Mouse (Mus musculus): Measurements from ENCODE around the gene Nras. TPM values are rescaled to one million over a fixed set of nuclear protein-coding genes. Genes with fewer than 3 reads are reported as not detected.

The Nras gene
- polyA plus RNA-seq (2014; fragmentation: Nextera tagmentation; extraction: Ambion mirVana), result 105 and 115 TPM in 2 replicates

- WGBS, result 3% methylated on average over 46 of the region's 46 CpGs
- Histone ChIP-seq H3K9ac (ENCODE audit: low read length) (peak within 1 kb of the TSS; percentile 93), H3K36me3 (ENCODE audit: control insufficient read depth, insufficient read depth, low read length) (peaks cover 17% of the 10 kb centered on the region), H3K9me3 (ENCODE audit: control insufficient read depth, low read length) (no peaks in the 10 kb centered on the region), H3K27ac (replicated peaks; ENCODE audit: low read depth, low read length) (peak within 1 kb of the TSS; percentile 93), H3K4me1 (ENCODE audit: control insufficient read depth, insufficient read depth, low read length) (no peaks in the 10 kb centered on the region), H3K27me3 (ENCODE audit: control insufficient read depth, insufficient read depth, low read length) (no peaks in the 10 kb centered on the region), H3K4me2 (ENCODE audit: low read depth, severe bottlenecking) (peak within 1 kb of the TSS; percentile 83), H3K4me3 (ENCODE audit: low read depth, low read length) (peak within 1 kb of the TSS; percentile 69)
- ATAC-seq (ENCODE audit: insufficient number of reproducible peaks, low FRiP score, low TSS enrichment, low read depth) (peak; percentile 98), DNase-seq (ENCODE audit: low spot score) (peak; percentile 98)
Measured at GRCm38 (mm10) chr3:103058207-103059157, at the start of gene Nras. Gene Nras (plus strand): TSS chr3:103058285.

- no peak overlapping the region for H3K4me2 ChIP-seq (ENCODE audit: low read depth, severe bottlenecking)
- H3K9me3 ChIP-seq (ENCODE audit: control insufficient read depth, low read length), result no peaks in the 10 kb centered on the region
- no peaks in the 10 kb centered on the region for H3K4me1 ChIP-seq (ENCODE audit: control insufficient read depth, insufficient read depth, low read length)
- DNase-seq (ENCODE audit: low spot score) (no peak), ATAC-seq (ENCODE audit: insufficient number of reproducible peaks, low FRiP score, low TSS enrichment, low read depth) (no peak)
- no peaks in the 10 kb centered on the region for H3K27me3 ChIP-seq (ENCODE audit: control insufficient read depth, insufficient read depth, low read length)
- H3K9ac ChIP-seq (ENCODE audit: low read length), result no peak overlapping the region
- WGBS, result 77% methylated on average over 2 of the region's 2 CpGs
- no peak overlapping the region for H3K27ac ChIP-seq (replicated peaks; ENCODE audit: low read depth, low read length)
- H3K4me3 ChIP-seq (ENCODE audit: low read depth, low read length), result no peak overlapping the region
- no peaks in the 10 kb centered on the region for H3K36me3 ChIP-seq (ENCODE audit: control insufficient read depth, insufficient read depth, low read length)
Measured at GRCm38 (mm10) chr3:103017350-103017749, 40.7 kb upstream of the Nras start.

GRCm38 (mm10) chr3:103019462-103019861 lies 38.6 kb upstream of the Nras start:
- H3K27ac ChIP-seq (replicated peaks; ENCODE audit: low read depth, low read length), result no peak overlapping the region
- no peak overlapping the region for H3K9ac ChIP-seq (ENCODE audit: low read length)
- no peak for DNase-seq (ENCODE audit: low spot score)
- no peaks in the 10 kb centered on the region for H3K4me1 ChIP-seq (ENCODE audit: control insufficient read depth, insufficient read depth, low read length)
- H3K4me3 ChIP-seq (ENCODE audit: low read depth, low read length), result no peak overlapping the region
- H3K4me2 ChIP-seq (ENCODE audit: low read depth, severe bottlenecking), result no peak overlapping the region; the same call in 1 of the 2 replicates
- WGBS, result 96% methylated on average over 2 of the region's 2 CpGs
- ATAC-seq (ENCODE audit: insufficient number of reproducible peaks, low FRiP score, low TSS enrichment, low read depth), result no peak
- H3K27me3 ChIP-seq (ENCODE audit: control insufficient read depth, insufficient read depth, low read length), result no peaks in the 10 kb centered on the region
- no peaks in the 10 kb centered on the region for H3K36me3 ChIP-seq (ENCODE audit: control insufficient read depth, insufficient read depth, low read length)
- H3K9me3 ChIP-seq (ENCODE audit: control insufficient read depth, low read length), result no peaks in the 10 kb centered on the region

- peak within 1 kb of the TSS; percentile 93 for H3K27ac ChIP-seq (replicated peaks; ENCODE audit: low read depth, low read length)
- no peaks in the 10 kb centered on the region for H3K36me3 ChIP-seq (ENCODE audit: control insufficient read depth, insufficient read depth, low read length)
- 0% methylated on average over 55 of the region's 55 CpGs for WGBS
- H3K4me2 ChIP-seq (ENCODE audit: low read depth, severe bottlenecking), result peak within 1 kb of the TSS; percentile 73
- peak within 1 kb of the TSS; percentile 92 for H3K4me3 ChIP-seq (ENCODE audit: low read depth, low read length)
- peak within 1 kb of the TSS; percentile 99 for H3K9ac ChIP-seq (ENCODE audit: low read length)
- ATAC-seq (ENCODE audit: insufficient number of reproducible peaks, low FRiP score, low TSS enrichment, low read depth), result peak; percentile 95
- H3K9me3 ChIP-seq (ENCODE audit: control insufficient read depth, low read length), result no peaks in the 10 kb centered on the region
- H3K27me3 ChIP-seq (ENCODE audit: control insufficient read depth, insufficient read depth, low read length), result no peaks in the 10 kb centered on the region
- DNase-seq (ENCODE audit: low spot score), result peak; percentile 98
- no peaks in the 10 kb centered on the region for H3K4me1 ChIP-seq (ENCODE audit: control insufficient read depth, insufficient read depth, low read length)
Measured at GRCm38 (mm10) chr3:103020249-103020942, 37.7 kb upstream of the Nras start, which contains the start of gene Csde1. Gene Csde1 (plus strand): TSS chr3:103020426.

- Histone ChIP-seq H3K4me1 (ENCODE audit: control insufficient read depth, insufficient read depth, low read length) (no peaks in the 10 kb centered on the region), H3K4me3 (ENCODE audit: low read depth, low read length) (peak overlapping the region; percentile 92), H3K27me3 (ENCODE audit: control insufficient read depth, insufficient read depth, low read length) (no peaks in the 10 kb centered on the region), H3K36me3 (ENCODE audit: control insufficient read depth, insufficient read depth, low read length) (no peaks in the 10 kb centered on the region), H3K9ac (ENCODE audit: low read length) (peak overlapping the region; percentile 99), H3K9me3 (ENCODE audit: control insufficient read depth, low read length) (no peaks in the 10 kb centered on the region), H3K27ac (replicated peaks; ENCODE audit: low read depth, low read length) (peak overlapping the region; percentile 93), H3K4me2 (ENCODE audit: low read depth, severe bottlenecking) (peak overlapping the region; percentile 73)
- peak; percentile 94 for ATAC-seq (ENCODE audit: insufficient number of reproducible peaks, low FRiP score, low TSS enrichment, low read depth)
- DNase-seq (ENCODE audit: low spot score), result peak; percentile 95
- under 1% methylated on average over 36 of the region's 37 CpGs for WGBS
Measured at GRCm38 (mm10) chr3:103020943-103021638, 37.0 kb upstream of the Nras start.

DNA sequence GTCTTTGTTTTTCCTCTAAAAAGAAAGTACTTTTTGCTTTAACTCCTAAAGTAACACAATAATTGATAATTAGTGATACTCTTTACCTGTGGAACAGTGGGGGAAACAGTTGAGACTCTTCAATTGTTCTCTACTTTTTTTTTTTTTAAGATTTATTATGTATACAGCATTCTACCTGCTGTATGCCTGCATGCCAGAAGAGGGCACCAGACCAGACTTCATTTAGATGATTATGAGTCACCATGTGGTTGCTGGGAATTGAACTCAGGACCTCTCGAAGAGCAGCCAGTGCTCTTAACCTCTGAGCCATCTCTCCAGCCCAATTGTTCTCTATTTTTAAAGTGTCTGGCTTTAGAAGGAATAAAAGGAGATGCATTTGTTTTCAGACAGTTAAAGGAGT lies 31.9 kb upstream of the Nras start:
- peaks cover 14% of the 10 kb centered on the region for H3K36me3 ChIP-seq (ENCODE audit: control insufficient read depth, insufficient read depth, low read length)
- no peak overlapping the region for H3K4me2 ChIP-seq (ENCODE audit: low read depth, severe bottlenecking)
- WGBS, result 88% methylated on average over 1 of the region's 1 CpGs
- no peak overlapping the region for H3K27ac ChIP-seq (replicated peaks; ENCODE audit: low read depth, low read length)
- DNase-seq (ENCODE audit: low spot score) (no peak), ATAC-seq (ENCODE audit: insufficient number of reproducible peaks, low FRiP score, low TSS enrichment, low read depth) (no peak)
- no peaks in the 10 kb centered on the region for H3K4me1 ChIP-seq (ENCODE audit: control insufficient read depth, insufficient read depth, low read length)
- H3K9me3 ChIP-seq (ENCODE audit: control insufficient read depth, low read length), result no peaks in the 10 kb centered on the region
- no peak overlapping the region for H3K9ac ChIP-seq (ENCODE audit: low read length)
- no peak overlapping the region for H3K4me3 ChIP-seq (ENCODE audit: low read depth, low read length)
- H3K27me3 ChIP-seq (ENCODE audit: control insufficient read depth, insufficient read depth, low read length), result no peaks in the 10 kb centered on the region

- Histone ChIP-seq H3K27me3 (ENCODE audit: control insufficient read depth, insufficient read depth, low read length) (no peaks in the 10 kb centered on the region), H3K9ac (ENCODE audit: low read length) (no peak overlapping the region), H3K4me2 (ENCODE audit: low read depth, severe bottlenecking) (no peak overlapping the region), H3K36me3 (ENCODE audit: control insufficient read depth, insufficient read depth, low read length) (peaks cover 5% of the 10 kb centered on the region; the same call in 1 of the 2 replicates), H3K9me3 (ENCODE audit: control insufficient read depth, low read length) (no peaks in the 10 kb centered on the region), H3K4me3 (ENCODE audit: low read depth, low read length) (no peak overlapping the region), H3K4me1 (ENCODE audit: control insufficient read depth, insufficient read depth, low read length) (no peaks in the 10 kb centered on the region), H3K27ac (replicated peaks; ENCODE audit: low read depth, low read length) (no peak overlapping the region)
- WGBS, result 96% methylated on average over 6 of the region's 6 CpGs
- ATAC-seq (ENCODE audit: insufficient number of reproducible peaks, low FRiP score, low TSS enrichment, low read depth) (no peak), DNase-seq (ENCODE audit: low spot score) (no peak)
Measured at GRCm38 (mm10) chr3:103040285-103040684, 17.8 kb upstream of the Nras start.

- no peak overlapping the region for H3K4me2 ChIP-seq (ENCODE audit: low read depth, severe bottlenecking)
- peaks cover 5% of the 10 kb centered on the region; the same call in 1 of the 2 replicates for H3K36me3 ChIP-seq (ENCODE audit: control insufficient read depth, insufficient read depth, low read length)
- ATAC-seq (ENCODE audit: insufficient number of reproducible peaks, low FRiP score, low TSS enrichment, low read depth), result no peak
Measured at GRCm38 (mm10) chr3:103040861-103041379, 17.2 kb upstream of the Nras start.

More at GRCm38 (mm10) chr3:103040861-103041379, 17.2 kb upstream of the Nras start:
- Histone ChIP-seq H3K9ac (ENCODE audit: low read length) (no peak overlapping the region), H3K27ac (replicated peaks; ENCODE audit: low read depth, low read length) (no peak overlapping the region), H3K4me1 (ENCODE audit: control insufficient read depth, insufficient read depth, low read length) (no peaks in the 10 kb centered on the region), H3K4me3 (ENCODE audit: low read depth, low read length) (no peak overlapping the region), H3K9me3 (ENCODE audit: control insufficient read depth, low read length) (no peaks in the 10 kb centered on the region), H3K27me3 (ENCODE audit: control insufficient read depth, insufficient read depth, low read length) (no peaks in the 10 kb centered on the region)
- no peak for DNase-seq (ENCODE audit: low spot score)
- WGBS, result 96% methylated on average over 1 of the region's 1 CpGs
